Mouse (Mus musculus): ENCODE data around the gene Cxcl16. TPM values are rescaled to one million over a fixed set of nuclear protein-coding genes. Genes with fewer than 3 reads are reported as not detected.

Gene Cxcl16
- polyA plus RNA-seq, 1 experiment from 2014 or later: 0.87 TPM

GRCm38 (mm10) chr11:70451797-70452498 is 7.8 kb downstream of the Cxcl16 start, which contains the start of gene Med11:
Gene Med11, plus strand, starts transcription at chr11:70451919.
- Histone ChIP-seq H3K27me3 (replicated peaks) (no peaks in the 10 kb centered on the region), H3K27ac (peak within 1 kb of the TSS; percentile 92), H3K9me3 (replicated peaks) (no peaks in the 10 kb centered on the region), H3K9ac (peak within 1 kb of the TSS; percentile 80), H3K4me1 (peaks cover 21% of the 10 kb centered on the region), H3K36me3 (peaks cover 13% of the 10 kb centered on the region), H3K4me2 (peak within 1 kb of the TSS; percentile 77), H3K4me3 (peak within 1 kb of the TSS; percentile 78)
- under 1% methylated on average over 46 of the region's 46 CpGs for WGBS (ENCODE audit: insufficient replicate concordance)
- peak; percentile 97 for ATAC-seq

GRCm38 (mm10) chr11:70450926-70451325 is 8.9 kb downstream of the Cxcl16 start:
- 79% methylated on average over 2 of the region's 2 CpGs for WGBS (ENCODE audit: insufficient replicate concordance)
- peaks cover 13% of the 10 kb centered on the region for H3K36me3 ChIP-seq
- no peaks in the 10 kb centered on the region for H3K9me3 ChIP-seq (replicated peaks)
- no peak overlapping the region for H3K9ac ChIP-seq
- no peak for ATAC-seq
- H3K27ac ChIP-seq: no peak overlapping the region
- H3K4me2 ChIP-seq: peak overlapping the region; percentile 77
- H3K27me3 ChIP-seq (replicated peaks): no peaks in the 10 kb centered on the region
- H3K4me3 ChIP-seq: no peak overlapping the region
- H3K4me1 ChIP-seq: peaks cover 31% of the 10 kb centered on the region

- no peaks in the 10 kb centered on the region for H3K27me3 ChIP-seq (replicated peaks)
- H3K27ac ChIP-seq: no peak overlapping the region
- 26% methylated on average over 1 of the region's 1 CpGs for WGBS (ENCODE audit: insufficient replicate concordance)
Observed at GRCm38 (mm10) chr11:70447373-70447772, 12.4 kb downstream of the Cxcl16 start.

GRCm38 (mm10) chr11:70446756-70447155 is 13.0 kb downstream of the Cxcl16 start:
- Histone ChIP-seq H3K27ac (no peak overlapping the region), H3K27me3 (replicated peaks) (no peaks in the 10 kb centered on the region), H3K4me1 (peaks cover 19% of the 10 kb centered on the region), H3K9me3 (replicated peaks) (no peaks in the 10 kb centered on the region), H3K4me2 (no peak overlapping the region), H3K36me3 (peaks cover 9% of the 10 kb centered on the region; the same call in 1 of the 2 replicates), H3K4me3 (no peak overlapping the region), H3K9ac (no peak overlapping the region)
- 13% methylated on average over 3 of the region's 3 CpGs for WGBS (ENCODE audit: insufficient replicate concordance)
- no peak for ATAC-seq

More at GRCm38 (mm10) chr11:70447373-70447772, 12.4 kb downstream of the Cxcl16 start:
- Histone ChIP-seq H3K4me2 (no peak overlapping the region), H3K4me1 (peaks cover 22% of the 10 kb centered on the region), H3K9me3 (replicated peaks) (no peaks in the 10 kb centered on the region), H3K4me3 (no peak overlapping the region), H3K36me3 (peaks cover 3% of the 10 kb centered on the region; the same call in 1 of the 2 replicates), H3K9ac (no peak overlapping the region)
- ATAC-seq: no peak

GRCm38 (mm10) chr11:70444667-70445066 is 15.1 kb downstream of the Cxcl16 start:
- H3K4me1 ChIP-seq: peaks cover 17% of the 10 kb centered on the region; the same call in 1 of the 2 replicates
- H3K27me3 ChIP-seq (replicated peaks): no peaks in the 10 kb centered on the region
- no peak overlapping the region for H3K4me3 ChIP-seq
- H3K9ac ChIP-seq: no peak overlapping the region
- 54% methylated on average over 6 of the region's 6 CpGs for WGBS (ENCODE audit: insufficient replicate concordance)
- no peak overlapping the region for H3K27ac ChIP-seq
- H3K36me3 ChIP-seq: peaks cover 28% of the 10 kb centered on the region
- H3K9me3 ChIP-seq (replicated peaks): no peaks in the 10 kb centered on the region
- ATAC-seq: peak; percentile 50
- no peak overlapping the region for H3K4me2 ChIP-seq

GRCm38 (mm10) chr11:70443964-70444363 is 15.8 kb downstream of the Cxcl16 start:
- H3K9ac ChIP-seq: no peak overlapping the region
- ATAC-seq: no peak
- H3K4me3 ChIP-seq: no peak overlapping the region
- H3K9me3 ChIP-seq (replicated peaks): no peaks in the 10 kb centered on the region
- H3K36me3 ChIP-seq: peaks cover 35% of the 10 kb centered on the region
- H3K27me3 ChIP-seq (replicated peaks): no peaks in the 10 kb centered on the region
- H3K4me1 ChIP-seq: peaks cover 17% of the 10 kb centered on the region; the same call in 1 of the 2 replicates
- WGBS (ENCODE audit: insufficient replicate concordance): 66% methylated on average over 3 of the region's 3 CpGs
- H3K4me2 ChIP-seq: no peak overlapping the region
- no peak overlapping the region for H3K27ac ChIP-seq

GRCm38 (mm10) chr11:70441882-70442281 is 17.9 kb downstream of the Cxcl16 start:
- Histone ChIP-seq H3K4me2 (no peak overlapping the region), H3K4me3 (no peak overlapping the region), H3K27ac (no peak overlapping the region), H3K27me3 (replicated peaks) (no peaks in the 10 kb centered on the region), H3K36me3 (peaks cover 56% of the 10 kb centered on the region), H3K9me3 (replicated peaks) (no peaks in the 10 kb centered on the region), H3K9ac (no peak overlapping the region), H3K4me1 (peaks cover 28% of the 10 kb centered on the region)
- WGBS (ENCODE audit: insufficient replicate concordance): 78% methylated on average over 7 of the region's 7 CpGs
- no peak for ATAC-seq

GRCm38 (mm10) chr11:70440637-70441036 is 19.1 kb downstream of the Cxcl16 start:
- Histone ChIP-seq H3K4me1 (peaks cover 29% of the 10 kb centered on the region), H3K9me3 (replicated peaks) (no peaks in the 10 kb centered on the region), H3K27ac (no peak overlapping the region), H3K36me3 (peaks cover 67% of the 10 kb centered on the region), H3K4me3 (no peak overlapping the region), H3K27me3 (replicated peaks) (no peaks in the 10 kb centered on the region), H3K9ac (no peak overlapping the region), H3K4me2 (no peak overlapping the region)
- WGBS (ENCODE audit: insufficient replicate concordance): 82% methylated on average over 4 of the region's 4 CpGs
- no peak for ATAC-seq

- H3K9me3 ChIP-seq (replicated peaks): no peaks in the 10 kb centered on the region
- no peak overlapping the region for H3K9ac ChIP-seq
- no peak overlapping the region for H3K4me2 ChIP-seq
- WGBS (ENCODE audit: insufficient replicate concordance): 76% methylated on average over 7 of the region's 7 CpGs
- H3K27me3 ChIP-seq (replicated peaks): no peaks in the 10 kb centered on the region
- ATAC-seq: no peak
- H3K36me3 ChIP-seq: peaks cover 67% of the 10 kb centered on the region
- peaks cover 47% of the 10 kb centered on the region for H3K4me1 ChIP-seq
- no peak overlapping the region for H3K27ac ChIP-seq
- no peak overlapping the region for H3K4me3 ChIP-seq
Observed at GRCm38 (mm10) chr11:70438728-70439374, 20.9 kb downstream of the Cxcl16 start.

GRCm38 (mm10) chr11:70437426-70437825 is 22.4 kb downstream of the Cxcl16 start:
- H3K9ac ChIP-seq: 0 out of 2 replicates have a peak overlapping the region, but pooled peaks have one; percentile 4
- no peaks in the 10 kb centered on the region for H3K27me3 ChIP-seq (replicated peaks)
- 27% methylated on average over 6 of the region's 6 CpGs for WGBS (ENCODE audit: insufficient replicate concordance)
- no peak for ATAC-seq
- H3K36me3 ChIP-seq: peaks cover 65% of the 10 kb centered on the region
- H3K27ac ChIP-seq: no peak overlapping the region
- H3K4me1 ChIP-seq: peaks cover 60% of the 10 kb centered on the region
- H3K4me3 ChIP-seq: no peak overlapping the region
- H3K4me2 ChIP-seq: peak overlapping the region; percentile 5; the same call in 1 of the 2 replicates
- no peaks in the 10 kb centered on the region for H3K9me3 ChIP-seq (replicated peaks)

GRCm38 (mm10) chr11:70435476-70435875 is 24.3 kb downstream of the Cxcl16 start:
- 12% methylated on average over 5 of the region's 5 CpGs for WGBS (ENCODE audit: insufficient replicate concordance)
- Histone ChIP-seq H3K9me3 (replicated peaks) (no peaks in the 10 kb centered on the region), H3K36me3 (peaks cover 48% of the 10 kb centered on the region), H3K27ac (peak overlapping the region; percentile 45; the same call in 1 of the 2 replicates), H3K4me1 (peaks cover 60% of the 10 kb centered on the region), H3K4me3 (peak overlapping the region; percentile 75; the same call in 1 of the 2 replicates), H3K9ac (peak overlapping the region; percentile 12; the same call in 1 of the 2 replicates), H3K4me2 (peak overlapping the region; percentile 96), H3K27me3 (replicated peaks) (no peaks in the 10 kb centered on the region)
- ATAC-seq: no peak

GRCm38 (mm10) chr11:70433951-70434350 is 25.8 kb downstream of the Cxcl16 start:
- H3K9me3 ChIP-seq (replicated peaks): no peaks in the 10 kb centered on the region
- peaks cover 60% of the 10 kb centered on the region for H3K4me1 ChIP-seq
- no peak overlapping the region for H3K9ac ChIP-seq
- peaks cover 32% of the 10 kb centered on the region for H3K36me3 ChIP-seq
- peak overlapping the region; percentile 75 for H3K4me3 ChIP-seq
- WGBS (ENCODE audit: insufficient replicate concordance): 89% methylated on average over 3 of the region's 3 CpGs
- no peaks in the 10 kb centered on the region for H3K27me3 ChIP-seq (replicated peaks)
- peak overlapping the region; percentile 96 for H3K4me2 ChIP-seq
- H3K27ac ChIP-seq: peak overlapping the region; percentile 38; the same call in 1 of the 2 replicates
- ATAC-seq: no peak
